Mouse (Mus musculus) MEL (cell line): ENCODE data around the gene Dhodh.

Experiments
- CTCF ChIP-seq, 3 experiments: IDR thresholded peaks in 2 of 3; conservative IDR thresholded peaks in 1 of 3; 2 replicates each; pipeline ENCODE4 v1.5.1; 2011 to 2012; ENCODE audit warnings: low read length in 3 of 3, low read depth in 2 of 3, mild to moderate bottlenecking in 2 of 3, improper control_type of control experiment in 1 of 3, inconsistent platforms in 1 of 3, mixed read lengths in 1 of 3, moderate library complexity in 1 of 3; ENCODE audit not compliant: control insufficient read depth in 1 of 3, insufficient read depth in 1 of 3, poor library complexity in 1 of 3, severe bottlenecking in 1 of 3
- ETS1 ChIP-seq: IDR thresholded peaks from 2 replicates; pipeline ENCODE4 v1.6.1; 2012; ENCODE audit warnings: low read depth, mild to moderate bottlenecking, inconsistent platforms, low read length, improper control_type of control experiment, moderate library complexity
- GATA1 ChIP-seq: IDR thresholded peaks from 2 replicates; pipeline ENCODE4 v1.6.1; 2011; ENCODE audit warnings: low read depth, low read length, improper control_type of control experiment
- POLR2A ChIP-seq, 2 experiments: IDR thresholded peaks; 2 replicates each; pipeline ENCODE4 v1.6.1; 2011 to 2012; ENCODE audit warnings: low read length in 2 of 2, mild to moderate bottlenecking in 2 of 2, control low read depth in 1 of 2, improper control_type of control experiment in 1 of 2, low read depth in 1 of 2, moderate library complexity in 1 of 2; ENCODE audit not compliant: control insufficient read depth in 1 of 2, insufficient read depth in 1 of 2, poor library complexity in 1 of 2
- RAD21 ChIP-seq: IDR thresholded peaks from 2 replicates; pipeline ENCODE4 v1.6.1; 2011; ENCODE audit warnings: mild to moderate bottlenecking, low read depth, low read length, improper control_type of control experiment
- SMC3 ChIP-seq: IDR thresholded peaks from 2 replicates; pipeline ENCODE4 v1.6.1; 2011; ENCODE audit warnings: low read depth, low read length, improper control_type of control experiment
- ZNF384 ChIP-seq: IDR thresholded peaks from 2 replicates; pipeline ENCODE4 v1.6.1; 2012; ENCODE audit warnings: low read depth, mild to moderate bottlenecking, inconsistent platforms, low read length, improper control_type of control experiment

GRCm38 (mm10) chr8:109640410-109640809 is 31.9 kb upstream of the Dhodh start:
- TF ChIP-seq ZNF384 (no peak), RAD21 (no peak), GATA1 (no peak), CTCF (IDR thresholded peaks at IDR 0.05 in 2 of 3, conservative IDR thresholded peaks at IDR 0.05 in 1 of 3; ENCODE audit: control insufficient read depth in 1 of 3, insufficient read depth in 1 of 3, low read depth in 2 of 3, low read length in 3 of 3, poor library complexity in 1 of 3, severe bottlenecking in 1 of 3) (no peak), POLR2A (IDR thresholded peaks at IDR 0.05; ENCODE audit: control insufficient read depth in 1 of 2, insufficient read depth in 1 of 2, low read depth in 1 of 2, low read length in 2 of 2, poor library complexity in 1 of 2) (no peak), ETS1 (no peak), SMC3 (no peak)
